8 mouse cellular contexts compared by ENCODE assay signal in the genomic region with DNA sequence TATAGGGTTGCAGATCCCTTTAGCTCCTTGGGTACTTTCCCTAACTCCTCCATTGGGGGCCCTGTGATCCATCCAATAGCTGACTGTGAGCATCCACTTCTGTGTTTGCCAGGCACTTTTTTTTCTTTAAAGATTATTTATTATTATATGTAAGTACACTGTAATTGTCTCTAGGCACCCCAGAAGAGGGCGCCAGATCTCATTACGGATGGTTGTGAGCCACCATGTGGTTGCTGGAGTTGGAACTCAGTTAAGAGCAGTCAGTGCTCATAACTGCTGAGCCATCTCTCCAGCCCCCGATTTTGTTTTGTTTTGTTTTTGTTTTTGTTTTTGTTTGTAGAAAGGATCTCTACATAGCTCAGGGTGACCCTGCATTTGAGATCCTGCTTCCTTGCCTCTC. TPM values are rescaled to one million over a fixed set of nuclear protein-coding genes. Genes with fewer than 3 reads are reported as not detected.
DNase-seq lines count a peak whose midpoint lies in the region.
"Not testable (repeated sequence)": the region's sequence is repeated elsewhere in the genome, so short reads cannot be mapped to it uniquely, and the experiment has no call there.

No protein-coding gene starts in this region.

- intact Hi-C loops in gastrocnemius, postnatal 14 days (cut with DNase I; ENCODE audit: low total_unique reads) = not testable (repeated sequence)

- DNase-seq in CD4-positive helper T cell, adult 2 months (ENCODE audit: low read depth, low spot score) = peak; percentile 58
- peak; percentile 45 to 74 for DNase-seq in adrenal gland, adult (ENCODE audit: inconsistent age in 2 of 2, low spot score in 1 of 2)
- peak; percentile 61 to 68 for DNase-seq in cerebellum, postnatal 10 days
- peak; percentile 17 for DNase-seq in gastrocnemius, postnatal 14 days
- DNase-seq in kidney, adult 9 months = peak; percentile 41
- peak; percentile 41 to 55 for DNase-seq in lung, adult 18-20 months
- DNase-seq in ovary, postnatal 36 days (ENCODE audit: low spot score) = peak; percentile 36
- DNase-seq in thymus, postnatal 0 days (ENCODE audit: low spot score) = peak; percentile 58

RNA-seq across cellular contexts. Expression of a gene that starts 24.5 kb away (rescaled TPM):
- total RNA-seq in gastrocnemius, postnatal 14 days (2021) = 10 to 100 TPM in 1 of 2 experiments, 1 to 10 TPM in 1; 7.7 to 11.3 TPM
- polyA plus RNA-seq in thymus, postnatal 0 days (2015; fragmentation: Nextera tagmentation; extraction: Ambion mirVana) = 4.2 and 4.7 TPM in 2 replicates

Comparison
In these comparisons a context has a peak if more than half of its experiments do, and no peak if none do; other contexts are left out.
1. Peak in every context shown above with its lines: DNase-seq.